Mouse (Mus musculus): Measurements from ENCODE around the gene Mt4.
A peak's percentile ranks its signal among the peaks of the same experiment; 100 is the strongest.

Mt4 gene

DNA sequence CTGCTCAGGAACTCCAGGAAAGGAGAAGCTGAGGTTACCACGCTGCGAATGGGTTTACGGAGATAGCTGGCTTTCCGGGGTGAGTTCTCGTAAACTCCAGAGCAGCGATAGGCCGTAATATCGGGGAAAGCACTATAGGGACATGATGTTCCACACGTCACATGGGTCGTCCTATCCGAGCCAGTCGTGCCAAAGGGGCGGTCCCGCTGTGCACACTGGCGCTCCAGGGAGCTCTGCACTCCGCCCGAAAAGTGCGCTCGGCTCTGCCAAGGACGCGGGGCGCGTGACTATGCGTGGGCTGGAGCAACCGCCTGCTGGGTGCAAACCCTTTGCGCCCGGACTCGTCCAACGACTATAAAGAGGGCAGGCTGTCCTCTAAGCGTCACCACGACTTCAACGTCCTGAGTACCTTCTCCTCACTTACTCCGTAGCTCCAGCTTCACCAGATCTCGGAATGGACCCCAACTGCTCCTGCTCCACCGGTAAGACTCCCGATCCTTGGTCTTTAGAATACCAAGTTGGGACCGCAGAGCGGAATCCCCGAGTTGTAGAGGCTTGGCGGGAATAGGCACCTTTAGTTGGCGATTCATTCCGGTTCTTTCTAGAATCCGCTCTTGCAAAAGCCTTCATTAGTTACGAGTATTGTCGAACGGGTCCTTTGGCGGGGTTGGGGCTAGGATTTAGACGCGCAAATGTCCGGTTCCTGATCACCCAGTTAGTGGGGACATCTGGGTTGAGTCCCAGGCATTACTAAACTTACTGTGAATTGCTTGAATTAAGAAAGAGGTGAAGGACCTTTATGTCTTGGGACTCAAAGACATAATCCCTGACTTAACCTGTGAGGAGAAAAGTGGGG, 42.1 kb downstream of the Mt4 start, which contains the start of gene Mt1:
Gene Mt1 (plus strand): TSS at position 226 of the 856 bp plus-strand sequence.
- DNase-seq (ENCODE audit: low spot score in 2 of 2): peak; percentile 93 to 94

DNA sequence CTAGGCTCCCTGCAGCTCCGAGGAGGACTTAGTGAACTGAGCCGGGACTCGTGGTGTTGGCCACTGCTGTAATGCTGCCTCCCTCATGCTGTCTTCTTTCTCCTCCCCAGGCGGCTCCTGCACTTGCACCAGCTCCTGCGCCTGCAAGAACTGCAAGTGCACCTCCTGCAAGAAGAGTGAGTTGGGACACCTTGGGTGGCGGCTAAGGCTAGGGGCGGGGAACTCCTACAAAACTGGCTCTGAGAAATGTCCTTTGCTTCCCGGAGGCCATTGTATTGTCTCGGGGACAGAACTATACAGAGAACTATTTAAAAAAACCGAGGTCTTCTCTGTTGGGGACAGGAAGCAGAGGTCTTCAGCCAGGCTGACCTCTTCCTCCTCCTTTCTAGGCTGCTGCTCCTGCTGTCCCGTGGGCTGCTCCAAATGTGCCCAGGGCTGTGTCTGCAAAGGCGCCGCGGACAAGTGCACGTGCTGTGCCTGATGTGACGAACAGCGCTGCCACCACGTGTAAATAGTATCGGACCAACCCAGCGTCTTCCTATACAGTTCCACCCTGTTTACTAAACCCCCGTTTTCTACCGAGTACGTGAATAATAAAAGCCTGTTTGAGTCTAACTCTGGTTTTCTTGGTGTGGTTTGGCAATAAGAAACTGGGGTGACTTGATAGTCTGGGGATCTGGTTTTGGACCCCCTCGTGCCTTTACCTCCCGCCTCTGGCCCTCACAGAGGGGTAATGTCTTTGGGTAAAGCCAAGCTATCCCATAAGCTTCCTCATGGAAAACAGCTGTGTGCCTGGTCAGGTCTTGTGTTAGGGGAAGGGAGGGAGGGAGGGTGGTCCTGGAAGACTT, 42.9 kb downstream of the Mt4 start:
- no peak for DNase-seq (ENCODE audit: low spot score in 2 of 2)

DNA sequence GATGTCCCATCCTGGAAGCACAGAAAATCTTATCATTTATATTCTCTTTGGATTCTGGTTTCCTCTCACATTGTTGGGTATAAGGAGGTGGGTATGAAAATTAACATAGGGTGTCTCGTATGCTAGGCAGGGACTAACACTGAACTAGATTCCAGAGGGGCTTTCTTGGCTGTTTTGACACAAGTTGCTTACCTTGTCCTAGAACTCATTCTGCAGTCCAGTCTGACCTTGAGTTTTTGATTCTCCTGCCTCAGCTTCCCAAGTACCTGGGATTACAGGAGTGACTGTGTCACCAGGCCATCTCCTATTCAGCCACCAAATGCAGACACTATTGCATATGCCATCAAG, 43.5 kb downstream of the Mt4 start:
- DNase-seq (ENCODE audit: low spot score in 2 of 2): no peak

- DNase-seq (ENCODE audit: low spot score in 2 of 2): no peak
These were observed 45.3 kb downstream of the Mt4 start for GRCm38 (mm10) chr8:94182055-94182929.

GRCm38 (mm10) chr8:94183117-94183516, 46.1 kb downstream of the Mt4 start:
- DNase-seq (ENCODE audit: low spot score in 2 of 2): peak; percentile 65 to 78

DNA sequence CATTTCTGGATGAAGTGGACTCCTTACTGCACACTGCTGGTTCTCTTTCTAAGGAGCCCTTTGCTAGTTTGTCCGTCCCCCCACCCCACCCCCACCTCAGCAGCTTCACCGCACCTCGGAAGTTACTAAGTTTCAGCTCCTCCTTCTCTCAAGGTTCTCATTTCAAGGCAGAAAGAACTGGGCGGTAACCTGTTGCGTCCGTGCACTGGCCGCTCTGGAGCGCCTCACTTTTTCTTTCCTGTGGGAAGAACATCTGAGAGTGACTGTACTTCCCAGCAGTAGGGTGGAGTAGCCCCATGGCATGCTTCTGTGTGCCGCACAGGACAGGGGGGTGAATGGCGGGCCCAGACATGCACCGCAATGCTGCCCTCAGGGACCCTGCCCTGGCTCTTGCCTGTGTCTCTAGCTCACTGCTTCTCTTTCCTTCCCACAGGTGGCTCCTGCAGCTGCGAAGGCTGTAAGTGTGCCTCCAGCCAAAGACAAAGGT, 47.4 kb downstream of the Mt4 start:
- no peak for DNase-seq (ENCODE audit: low spot score in 2 of 2)

DNA sequence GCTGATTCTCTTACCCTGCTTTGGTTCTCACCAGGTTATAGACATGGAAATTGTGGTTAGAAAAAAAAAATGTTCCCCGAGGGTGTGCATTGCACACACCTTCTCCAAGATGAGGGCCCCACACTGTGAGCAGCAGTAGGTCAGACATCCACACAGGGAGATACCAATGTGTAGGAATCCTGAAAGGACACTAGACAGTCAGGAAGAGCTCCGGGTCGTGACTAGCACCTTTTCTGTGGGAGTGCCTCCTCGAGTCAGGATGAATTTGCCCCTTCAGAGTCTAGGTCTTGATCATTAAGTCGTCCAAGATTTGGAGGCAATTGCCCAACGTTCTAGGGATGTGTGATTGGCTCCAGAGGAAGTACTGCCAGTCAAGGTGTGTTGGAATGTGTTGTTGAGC, 48.8 kb downstream of the Mt4 start:
- DNase-seq (ENCODE audit: low spot score in 2 of 2): no peak

DNA sequence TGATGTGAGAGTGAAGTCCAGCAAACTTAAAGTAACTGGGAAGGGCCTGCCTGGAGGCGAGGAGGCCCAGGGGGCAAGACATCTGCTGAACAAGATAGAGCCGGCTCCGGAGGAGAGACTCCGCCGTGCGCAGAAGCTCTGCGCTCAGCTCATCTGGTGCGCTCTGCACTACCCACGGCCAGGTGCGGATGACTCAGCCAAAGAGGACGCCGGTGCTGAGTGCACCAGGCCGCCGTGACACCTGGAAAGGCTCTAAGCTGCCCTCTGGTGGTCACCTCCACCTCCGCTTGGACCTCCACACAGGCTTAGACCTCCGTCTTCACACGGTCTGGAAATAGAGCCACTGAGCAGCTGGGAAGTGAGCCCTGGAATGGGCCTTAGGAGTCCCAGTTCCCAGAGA, 49.5 kb downstream of the Mt4 start:
- DNase-seq (ENCODE audit: low spot score in 2 of 2): peak in 1 of 2 experiments; percentile 67

- DNase-seq (ENCODE audit: low spot score in 2 of 2): no peak
These were observed 50.4 kb downstream of the Mt4 start for GRCm38 (mm10) chr8:94187290-94188002.

Measured in heart, adult 9 months (tissue).